Mouse (Mus musculus) neural tube, embryonic 10.5 days (tissue): ENCODE results near the gene Tcte2.
A peak's percentile ranks its signal among the peaks of the same experiment; 100 is the strongest.
"Not testable (repeated sequence)": the region's sequence is repeated elsewhere in the genome, so short reads cannot be mapped to it uniquely, and the experiment has no call there.

Experiments
- DNase-seq: peaks from one replicate; pipeline ENCODE4 v3.0.0-alpha.2; 2017; ENCODE audit warnings: low spot score; ENCODE audit errors: extremely low spot score

The Tcte2 gene

GRCm38 (mm10) chr17:13683411-13684174 is 78.0 kb downstream of the Tcte2 start:
- peak; percentile 61 for DNase-seq

GRCm38 (mm10) chr17:13683027-13683410 is 78.6 kb downstream of the Tcte2 start:
- DNase-seq: no peak

- no peak for DNase-seq
Measured at GRCm38 (mm10) chr17:13682378-13683026, 79.1 kb downstream of the Tcte2 start.

DNA sequence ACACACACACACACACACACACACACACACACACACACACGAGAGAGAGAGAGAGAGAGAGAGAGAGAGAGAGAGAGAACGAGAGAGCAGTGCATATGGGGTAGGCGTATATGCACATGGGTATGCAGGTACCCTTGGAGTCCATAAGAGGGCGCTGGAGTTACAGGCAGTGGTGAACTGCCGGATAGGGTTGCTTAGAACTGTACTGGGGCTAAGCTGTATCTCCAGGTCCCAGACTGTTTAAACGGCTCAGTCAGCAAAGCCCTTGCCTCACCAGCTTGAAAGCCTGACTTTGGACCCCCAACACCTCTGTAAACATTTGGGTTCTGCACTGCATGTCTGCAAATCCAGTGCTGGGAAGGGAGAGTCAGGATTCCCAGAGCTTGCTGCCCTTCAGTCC is 79.9 kb downstream of the Tcte2 start:
- no peak for DNase-seq

GRCm38 (mm10) chr17:13681126-13681525 is 80.5 kb downstream of the Tcte2 start:
- no peak for DNase-seq

DNA sequence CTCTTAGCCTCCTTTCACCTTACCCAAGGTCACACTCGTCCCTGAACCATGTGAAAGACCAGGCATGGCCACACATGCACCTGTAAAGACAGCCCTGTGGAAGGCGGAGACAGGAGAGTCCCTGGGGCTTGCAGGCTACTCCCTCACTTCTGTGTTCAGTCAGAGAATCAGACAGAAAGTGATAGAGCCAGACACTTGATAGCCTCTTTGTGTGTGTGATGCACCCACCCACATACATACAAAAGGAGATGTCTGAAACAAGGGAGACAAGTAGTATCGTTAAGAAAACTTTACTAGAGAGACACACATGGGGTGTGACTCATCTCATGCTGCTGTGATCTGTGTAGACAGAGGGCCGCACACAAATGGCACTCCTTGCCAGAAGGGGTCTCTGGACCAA is 81.3 kb downstream of the Tcte2 start:
- DNase-seq: no peak

GRCm38 (mm10) chr17:13679725-13680124 is 81.9 kb downstream of the Tcte2 start:
- DNase-seq: no peak

DNA sequence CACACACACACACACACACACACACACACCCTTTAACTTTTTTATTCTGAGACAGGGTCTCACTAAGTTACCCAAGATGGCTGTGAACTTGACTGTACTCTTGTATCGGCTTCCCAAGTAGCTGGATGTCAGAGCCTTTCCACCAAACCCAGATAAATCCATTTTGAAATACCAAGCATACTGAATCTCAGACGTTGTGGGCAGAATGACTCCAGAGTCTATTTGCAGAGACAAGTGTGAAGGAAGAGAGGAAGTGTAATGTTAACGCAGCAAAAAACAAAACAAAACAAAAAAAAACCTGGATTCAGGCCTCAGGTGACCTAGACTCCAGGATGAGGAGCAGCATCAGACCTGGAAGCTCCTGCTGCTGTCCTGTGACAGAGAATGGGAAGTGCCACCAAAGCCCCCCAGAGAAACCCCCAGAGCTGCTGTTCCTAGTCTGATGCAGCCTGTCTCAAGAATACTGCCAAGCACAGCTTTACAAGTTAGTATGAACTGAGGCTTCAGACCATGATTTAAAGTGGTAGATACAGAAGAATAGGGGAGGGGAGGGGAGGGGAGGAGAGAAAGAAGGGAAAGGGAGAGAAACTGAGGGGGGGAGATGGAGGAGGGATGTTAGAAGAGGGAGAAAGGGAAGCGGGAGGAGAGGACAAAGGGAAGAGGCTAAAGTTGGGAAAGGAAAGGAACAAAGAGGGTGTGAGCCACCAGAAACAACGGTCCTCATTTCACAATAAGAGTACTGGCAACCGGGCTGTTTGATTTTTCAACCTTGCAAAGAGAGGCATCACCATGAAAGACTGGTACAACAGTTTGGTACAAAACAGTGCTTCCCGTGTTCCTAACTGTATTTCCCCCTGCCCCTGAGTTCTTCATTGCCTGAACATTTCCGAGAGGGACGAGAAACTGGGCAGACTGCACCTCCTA is 84.1 kb downstream of the Tcte2 start:
- no peak for DNase-seq

DNA sequence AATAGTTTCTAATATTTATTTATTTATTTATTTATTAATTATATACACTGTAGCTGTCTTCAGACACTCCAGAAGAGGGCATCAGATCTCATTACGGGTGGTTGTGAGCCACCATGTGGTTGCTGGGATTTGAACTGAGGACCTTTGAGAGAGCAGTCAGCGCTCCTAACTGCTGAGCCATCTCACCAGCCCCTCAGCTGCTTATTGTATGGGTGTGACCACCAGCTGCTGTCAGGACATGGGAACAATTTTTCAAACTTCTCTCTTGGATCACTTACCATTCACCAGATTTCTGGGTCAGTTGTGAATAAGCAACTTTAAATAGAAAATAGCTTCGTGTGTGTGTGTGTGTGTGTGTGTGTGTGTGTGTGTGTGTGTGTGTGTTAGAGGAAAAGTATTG is 85.5 kb downstream of the Tcte2 start:
- not testable (repeated sequence) for DNase-seq

GRCm38 (mm10) chr17:13675630-13676029 is 86.0 kb downstream of the Tcte2 start:
- DNase-seq: no peak

- no peak for DNase-seq
Measured at GRCm38 (mm10) chr17:13674695-13675306, 86.8 kb downstream of the Tcte2 start.

GRCm38 (mm10) chr17:13671732-13672131 is 89.9 kb downstream of the Tcte2 start:
- DNase-seq: no peak

- DNase-seq: no peak
Measured at GRCm38 (mm10) chr17:13670227-13670626, 91.4 kb downstream of the Tcte2 start.

DNA sequence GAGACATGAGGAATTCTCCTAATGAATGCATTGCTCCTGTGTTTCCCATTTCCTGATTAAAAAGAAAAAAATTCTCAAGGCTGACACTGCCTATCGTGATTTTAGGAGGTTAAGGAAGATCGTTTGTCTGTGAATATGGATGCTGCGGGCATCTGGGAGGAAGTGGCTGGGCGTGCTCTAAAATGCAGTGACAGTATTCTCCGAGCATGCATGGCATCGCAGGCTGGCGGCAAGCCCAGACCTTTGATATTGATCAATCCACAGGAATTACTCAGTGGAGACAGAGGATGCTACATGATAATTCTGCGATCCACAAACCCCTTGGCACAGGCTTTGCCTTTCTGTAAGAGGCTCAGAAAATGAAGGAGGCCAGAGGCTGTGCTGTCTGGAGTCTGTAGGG is 92.4 kb downstream of the Tcte2 start:
- DNase-seq: no peak

DNA sequence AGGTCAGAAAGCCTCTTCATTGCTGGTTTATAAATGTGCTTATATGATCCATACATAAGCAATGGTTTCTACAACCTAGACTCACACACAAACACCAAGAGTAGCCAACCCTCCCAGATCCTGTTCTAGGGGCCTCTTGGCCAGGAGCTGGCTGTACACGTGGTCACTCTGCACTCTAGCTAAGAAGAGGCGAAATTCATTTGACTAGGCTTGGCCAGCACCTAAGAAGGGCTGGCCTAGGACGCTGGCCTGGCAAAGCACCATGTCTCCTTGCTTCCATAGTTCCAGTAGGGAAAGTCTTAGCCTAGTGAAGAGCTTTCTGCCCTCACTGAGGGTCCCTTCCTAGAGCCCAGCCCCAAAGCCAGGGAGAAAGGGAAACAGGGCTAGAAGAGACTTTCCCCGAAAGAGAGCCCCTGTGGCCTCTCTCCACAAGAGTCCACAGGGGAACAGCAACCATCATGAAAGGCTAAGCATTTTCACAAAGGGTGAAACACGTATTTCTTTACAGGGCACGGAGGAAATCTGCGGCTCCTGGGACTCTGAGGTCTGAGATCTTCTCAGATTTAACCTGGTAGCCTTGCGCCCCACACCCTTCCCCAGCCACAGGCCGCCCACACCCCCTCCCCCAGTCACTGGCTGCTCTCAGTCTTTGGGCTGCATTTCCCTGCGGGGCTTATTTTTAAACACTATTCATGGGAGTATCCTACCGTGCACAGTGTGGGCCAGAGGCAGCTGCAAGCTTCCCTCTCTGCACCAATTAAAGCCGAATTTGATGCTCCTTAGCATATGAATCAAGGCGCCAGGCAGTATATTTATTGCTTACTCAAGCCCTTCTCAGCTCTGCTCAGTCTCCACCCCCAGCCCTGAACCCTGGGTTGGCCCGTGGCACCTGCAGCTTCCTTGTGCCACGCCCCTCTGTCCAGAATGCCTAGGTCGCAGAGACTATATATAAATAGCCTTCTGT is 93.3 kb downstream of the Tcte2 start:
- DNase-seq: no peak

- DNase-seq: no peak
Measured at GRCm38 (mm10) chr17:13667006-13667405, 94.6 kb downstream of the Tcte2 start.

DNA sequence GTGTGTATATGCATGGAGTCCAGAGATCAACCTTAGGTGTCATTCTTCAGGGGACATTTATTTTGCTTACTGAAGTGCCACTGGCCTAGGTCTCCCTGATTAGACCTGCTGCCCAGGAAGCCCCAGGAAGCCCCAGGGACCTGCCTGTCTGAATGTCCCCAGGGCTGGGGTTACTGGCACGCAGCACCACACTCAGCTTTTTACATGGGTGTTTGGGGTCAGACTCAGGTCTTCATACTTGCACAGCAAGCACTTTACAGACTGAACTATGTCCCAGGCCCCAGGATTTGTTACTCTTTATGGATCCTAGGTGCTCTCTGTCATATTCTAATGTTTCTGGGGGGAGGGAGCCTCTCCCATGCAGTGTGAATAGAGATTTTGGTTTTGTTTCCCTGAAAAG is 95.9 kb downstream of the Tcte2 start:
- no peak for DNase-seq

- no peak for DNase-seq
Measured at GRCm38 (mm10) chr17:13663386-13664166, 98.0 kb downstream of the Tcte2 start.
